Mouse (Mus musculus): ENCODE results near the gene Mfsd11. TPM values are rescaled to one million over a fixed set of nuclear protein-coding genes. Genes with fewer than 3 reads are reported as not detected.
"Not testable (repeated sequence)": the region's sequence is repeated elsewhere in the genome, so short reads cannot be mapped to it uniquely, and the experiment has no call there.

Gene Mfsd11
- polyA plus RNA-seq, 1 experiment from 2014 or later, result 27.9 TPM

- 78% methylated on average over 2 of the region's 2 CpGs for WGBS
- H3K9me3 ChIP-seq (ENCODE audit: control insufficient read depth, low read length); H3K36me3 ChIP-seq (ENCODE audit: control insufficient read depth, insufficient read depth, low read length); H3K4me2 ChIP-seq (ENCODE audit: low read depth, low read length, severe bottlenecking); H3K4me1 ChIP-seq (replicated peaks; ENCODE audit: control insufficient read depth, insufficient read depth, low read length); H3K27ac ChIP-seq (ENCODE audit: low read depth, low read length); ATAC-seq (replicated peaks; ENCODE audit: low FRiP score); H3K9ac ChIP-seq (ENCODE audit: low read length); H3K27me3 ChIP-seq (ENCODE audit: control insufficient read depth, insufficient read depth, low read length); H3K4me3 ChIP-seq (ENCODE audit: low read depth, low read length); DNase-seq (ENCODE audit: low spot score): not testable (repeated sequence)
Measured at GRCm38 (mm10) chr11:116848877-116849178, 3.4 kb upstream of the Mfsd11 start.

GRCm38 (mm10) chr11:116849587-116849986 lies 2.7 kb upstream of the Mfsd11 start:
- H3K27ac ChIP-seq (ENCODE audit: low read depth, low read length), result no peak overlapping the region
- H3K36me3 ChIP-seq (ENCODE audit: control insufficient read depth, insufficient read depth, low read length), result peaks cover 9% of the 10 kb centered on the region; the same call in 1 of the 2 replicates
- H3K9ac ChIP-seq (ENCODE audit: low read length), result no peak overlapping the region
- no peak overlapping the region for H3K4me2 ChIP-seq (ENCODE audit: low read depth, low read length, severe bottlenecking)
- no peak for ATAC-seq (replicated peaks; ENCODE audit: low FRiP score)
- H3K27me3 ChIP-seq (ENCODE audit: control insufficient read depth, insufficient read depth, low read length), result no peaks in the 10 kb centered on the region
- no peak overlapping the region for H3K4me3 ChIP-seq (ENCODE audit: low read depth, low read length)
- no peaks in the 10 kb centered on the region for H3K9me3 ChIP-seq (ENCODE audit: control insufficient read depth, low read length)
- H3K4me1 ChIP-seq (replicated peaks; ENCODE audit: control insufficient read depth, insufficient read depth, low read length), result peaks cover 6% of the 10 kb centered on the region; the same call in 1 of the 2 replicates
- no peak for DNase-seq (ENCODE audit: low spot score)

GRCm38 (mm10) chr11:116850085-116850484 lies 2.2 kb upstream of the Mfsd11 start:
- Histone ChIP-seq H3K36me3 (ENCODE audit: control insufficient read depth, insufficient read depth, low read length) (peaks cover 9% of the 10 kb centered on the region; the same call in 1 of the 2 replicates), H3K27ac (ENCODE audit: low read depth, low read length) (no peak overlapping the region), H3K9ac (ENCODE audit: low read length) (no peak overlapping the region), H3K27me3 (ENCODE audit: control insufficient read depth, insufficient read depth, low read length) (no peaks in the 10 kb centered on the region), H3K4me1 (replicated peaks; ENCODE audit: control insufficient read depth, insufficient read depth, low read length) (peaks cover 6% of the 10 kb centered on the region; the same call in 1 of the 2 replicates), H3K9me3 (ENCODE audit: control insufficient read depth, low read length) (no peaks in the 10 kb centered on the region), H3K4me2 (ENCODE audit: low read depth, low read length, severe bottlenecking) (peak overlapping the region; percentile 80), H3K4me3 (ENCODE audit: low read depth, low read length) (peak overlapping the region; percentile 100)
- DNase-seq (ENCODE audit: low spot score) (no peak), ATAC-seq (replicated peaks; ENCODE audit: low FRiP score) (no peak)
- WGBS, result 76% methylated on average over 4 of the region's 4 CpGs

GRCm38 (mm10) chr11:116850833-116851477 lies 1.3 kb upstream of the Mfsd11 start:
- Histone ChIP-seq H3K9me3 (ENCODE audit: control insufficient read depth, low read length) (no peaks in the 10 kb centered on the region), H3K4me1 (replicated peaks; ENCODE audit: control insufficient read depth, insufficient read depth, low read length) (peaks cover 6% of the 10 kb centered on the region; the same call in 1 of the 2 replicates), H3K9ac (ENCODE audit: low read length) (peak overlapping the region; percentile 99), H3K4me3 (ENCODE audit: low read depth, low read length) (peak overlapping the region; percentile 100), H3K36me3 (ENCODE audit: control insufficient read depth, insufficient read depth, low read length) (peaks cover 9% of the 10 kb centered on the region; the same call in 1 of the 2 replicates), H3K4me2 (ENCODE audit: low read depth, low read length, severe bottlenecking) (peak overlapping the region; percentile 80), H3K27me3 (ENCODE audit: control insufficient read depth, insufficient read depth, low read length) (no peaks in the 10 kb centered on the region), H3K27ac (ENCODE audit: low read depth, low read length) (no peak overlapping the region)
- no peak for ATAC-seq (replicated peaks; ENCODE audit: low FRiP score)
- 46% methylated on average over 6 of the region's 6 CpGs for WGBS
- DNase-seq (ENCODE audit: low spot score), result no peak

GRCm38 (mm10) chr11:116851576-116852290 lies 507 bp upstream of the Mfsd11 start:
- DNase-seq (ENCODE audit: low spot score), result no peak
- Histone ChIP-seq H3K9me3 (ENCODE audit: control insufficient read depth, low read length) (no peaks in the 10 kb centered on the region), H3K4me3 (ENCODE audit: low read depth, low read length) (peak overlapping the region; percentile 100), H3K27ac (ENCODE audit: low read depth, low read length) (peak overlapping the region; percentile 99), H3K4me2 (ENCODE audit: low read depth, low read length, severe bottlenecking) (peak overlapping the region; percentile 80), H3K27me3 (ENCODE audit: control insufficient read depth, insufficient read depth, low read length) (no peaks in the 10 kb centered on the region), H3K9ac (ENCODE audit: low read length) (peak overlapping the region; percentile 99), H3K36me3 (ENCODE audit: control insufficient read depth, insufficient read depth, low read length) (peaks cover 9% of the 10 kb centered on the region; the same call in 1 of the 2 replicates), H3K4me1 (replicated peaks; ENCODE audit: control insufficient read depth, insufficient read depth, low read length) (peaks cover 6% of the 10 kb centered on the region; the same call in 1 of the 2 replicates)
- WGBS, result under 1% methylated on average over 29 of the region's 29 CpGs
- ATAC-seq (replicated peaks; ENCODE audit: low FRiP score), result no peak

- Histone ChIP-seq H3K27me3 (ENCODE audit: control insufficient read depth, insufficient read depth, low read length) (no peaks in the 10 kb centered on the region), H3K4me1 (replicated peaks; ENCODE audit: control insufficient read depth, insufficient read depth, low read length) (peaks cover 6% of the 10 kb centered on the region; the same call in 1 of the 2 replicates), H3K27ac (ENCODE audit: low read depth, low read length) (peak within 1 kb of the TSS; percentile 99), H3K9me3 (ENCODE audit: control insufficient read depth, low read length) (no peaks in the 10 kb centered on the region), H3K36me3 (ENCODE audit: control insufficient read depth, insufficient read depth, low read length) (peaks cover 9% of the 10 kb centered on the region; the same call in 1 of the 2 replicates), H3K9ac (ENCODE audit: low read length) (peak within 1 kb of the TSS; percentile 99), H3K4me2 (ENCODE audit: low read depth, low read length, severe bottlenecking) (peak within 1 kb of the TSS; percentile 80), H3K4me3 (ENCODE audit: low read depth, low read length) (peak within 1 kb of the TSS; percentile 100)
- peak; percentile 90 for ATAC-seq (replicated peaks; ENCODE audit: low FRiP score)
- under 1% methylated on average over 67 of the region's 74 CpGs for WGBS
- peak; percentile 99 for DNase-seq (ENCODE audit: low spot score)
Measured at GRCm38 (mm10) chr11:116852891-116853511, 761 bp downstream of the Mfsd11 start, which contains the start of gene Srsf2. Gene Srsf2, minus strand, starts transcription at chr11:116853094.

GRCm38 (mm10) chr11:116853512-116853928 lies 1.3 kb downstream of the Mfsd11 start:
- under 1% methylated on average over 33 of the region's 36 CpGs for WGBS
- Histone ChIP-seq H3K27me3 (ENCODE audit: control insufficient read depth, insufficient read depth, low read length) (no peaks in the 10 kb centered on the region), H3K27ac (ENCODE audit: low read depth, low read length) (peak overlapping the region; percentile 99), H3K4me3 (ENCODE audit: low read depth, low read length) (peak overlapping the region; percentile 100), H3K4me1 (replicated peaks; ENCODE audit: control insufficient read depth, insufficient read depth, low read length) (peaks cover 6% of the 10 kb centered on the region; the same call in 1 of the 2 replicates), H3K9me3 (ENCODE audit: control insufficient read depth, low read length) (no peaks in the 10 kb centered on the region), H3K4me2 (ENCODE audit: low read depth, low read length, severe bottlenecking) (peak overlapping the region; percentile 80), H3K36me3 (ENCODE audit: control insufficient read depth, insufficient read depth, low read length) (peaks cover 9% of the 10 kb centered on the region; the same call in 1 of the 2 replicates), H3K9ac (ENCODE audit: low read length) (peak overlapping the region; percentile 93)
- ATAC-seq (replicated peaks; ENCODE audit: low FRiP score), result peak; percentile 89
- DNase-seq (ENCODE audit: low spot score), result peak; percentile 97

GRCm38 (mm10) chr11:116854279-116854678 lies 2.0 kb downstream of the Mfsd11 start:
- DNase-seq (ENCODE audit: low spot score) (no peak), ATAC-seq (replicated peaks; ENCODE audit: low FRiP score) (no peak)
- no peak overlapping the region for H3K27ac ChIP-seq (ENCODE audit: low read depth, low read length)
- 43% methylated on average over 10 of the region's 10 CpGs for WGBS
- peaks cover 9% of the 10 kb centered on the region; the same call in 1 of the 2 replicates for H3K36me3 ChIP-seq (ENCODE audit: control insufficient read depth, insufficient read depth, low read length)
- no peaks in the 10 kb centered on the region for H3K27me3 ChIP-seq (ENCODE audit: control insufficient read depth, insufficient read depth, low read length)
- H3K4me1 ChIP-seq (replicated peaks; ENCODE audit: control insufficient read depth, insufficient read depth, low read length), result peaks cover 6% of the 10 kb centered on the region; the same call in 1 of the 2 replicates
- H3K4me2 ChIP-seq (ENCODE audit: low read depth, low read length, severe bottlenecking), result peak overlapping the region; percentile 80
- H3K4me3 ChIP-seq (ENCODE audit: low read depth, low read length), result peak overlapping the region; percentile 100
- no peaks in the 10 kb centered on the region for H3K9me3 ChIP-seq (ENCODE audit: control insufficient read depth, low read length)
- peak overlapping the region; percentile 93 for H3K9ac ChIP-seq (ENCODE audit: low read length)

All from forebrain, embryonic 11.5 days (tissue).